Mouse (Mus musculus) forebrain, embryonic 10.5 days (tissue): ENCODE data around the gene Exog. TPM values are rescaled to one million over a fixed set of nuclear protein-coding genes. Genes with fewer than 3 reads are reported as not detected.

ENCODE experiments used
- polyA plus RNA-seq: library from polyadenylated mRNA; unstranded; fragments of >200 nt; fragmentation: Nextera tagmentation; extraction: Ambion mirVana; gene quantifications from 2 replicates; pipeline ENCODE4 v1.2.1, GENCODE M21; 2016

Exog gene
- polyA plus RNA-seq, 1 experiment from 2014 or later, result 36.5 TPM

Other genes starting within 250 kb of the Exog start
- not detected in 2 replicates for gene Slc22a13, start 235.8 kb upstream of the Exog start, polyA plus RNA-seq
- gene Oxsr1, start 122.5 kb upstream of the Exog start, polyA plus RNA-seq, result 14.2 and 14.3 TPM in 2 replicates
- gene Acaa1a, start 105.3 kb upstream of the Exog start, polyA plus RNA-seq, result 72.6 and 75.2 TPM in 2 replicates
- 9.1 and 9.5 TPM in 2 replicates for gene Myd88, start 103.5 kb upstream of the Exog start, polyA plus RNA-seq
- gene Xylb, start 87.6 kb upstream of the Exog start, polyA plus RNA-seq, result 12.6 and 12.9 TPM in 2 replicates
- gene Slc22a14, start 79.4 kb upstream of the Exog start, polyA plus RNA-seq, result not detected in 2 replicates
- gene Acvr2b, start 42.8 kb upstream of the Exog start, polyA plus RNA-seq, result 66.0 and 70.6 TPM in 2 replicates
- gene Scn5a, start 134.1 kb downstream of the Exog start, polyA plus RNA-seq, result 2.9 and 3.6 TPM in 2 replicates